Mouse (Mus musculus): Measurements from ENCODE around the gene Krtap4-6.

GRCm38 (mm10) chr11:99665860-99666259 lies at the start of gene Krtap4-6:
- TF ChIP-seq EP300 (IDR thresholded peaks at IDR 0.05; ENCODE audit: low read length) (no peak), MAZ (IDR thresholded peaks at IDR 0.05; ENCODE audit: low read depth, low read length) (no peak), ETS1 (conservative IDR thresholded peaks at IDR 0.05; ENCODE audit: low read depth, low read length) (no peak), CTCF (conservative IDR thresholded peaks at IDR 0.05 in 1 of 2, IDR thresholded peaks at IDR 0.05 in 1 of 2; ENCODE audit: low read depth in 2 of 2, low read length in 2 of 2) (no peak), ZC3H11A (IDR thresholded peaks at IDR 0.05; ENCODE audit: low read depth, low read length) (no peak)

Data from CH12.LX (cell line).